ENCODE assay signal across 9 mouse cellular contexts in the genomic region with DNA sequence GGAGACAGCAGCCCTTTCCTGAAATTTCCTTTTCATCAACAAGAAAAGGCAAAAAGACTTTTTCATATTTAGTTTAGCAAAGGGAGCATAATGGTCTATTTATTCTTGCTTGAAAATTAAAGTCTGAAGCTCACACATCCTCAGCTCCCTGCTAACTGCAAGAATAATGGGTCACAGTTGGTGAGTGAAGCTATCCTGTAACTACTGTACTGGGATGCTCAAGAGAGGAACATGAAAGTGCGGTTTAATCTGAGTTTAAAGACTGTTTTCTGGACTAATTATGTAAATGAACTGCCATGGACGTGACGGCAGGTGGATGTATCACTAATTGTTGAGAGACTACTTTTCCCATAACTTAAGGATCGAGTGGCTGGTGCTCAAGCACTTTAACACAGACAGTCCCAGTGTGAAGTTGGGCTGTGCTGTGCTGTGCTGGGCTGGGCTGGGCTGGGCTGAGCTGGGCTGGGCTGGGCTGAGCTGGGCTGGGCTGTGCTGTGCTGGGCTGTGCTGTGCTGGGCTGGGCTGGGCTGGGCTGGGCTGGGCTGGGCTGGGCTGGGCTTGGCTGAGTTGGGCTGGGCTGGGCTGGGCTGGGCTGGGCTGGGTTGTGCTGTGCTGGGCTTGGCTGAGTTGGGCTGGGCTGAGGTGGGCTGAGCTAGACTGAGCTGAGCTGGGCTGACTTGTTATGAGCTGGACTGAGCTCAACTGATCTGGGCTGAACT.
A peak's percentile ranks its signal among the peaks of the same experiment; 100 is the strongest.
DNase-seq lines count a peak whose midpoint lies in the region; ATAC-seq and TF ChIP-seq lines count a peak whose summit lies in the region.
"Had no signal": no experiment of that assay in that cellular context is flagged by ENCODE, and none has a peak within 500 bp of the region (broad histone marks: within the 10 kb centered on the region; RNA-seq: fewer than 3 reads in every experiment).

No protein-coding gene starts in this region.

- peak; percentile 72 for ATAC-seq in lung, postnatal 0 days
- ATAC-seq in forebrain, embryonic 15.5 days (replicated peaks): peak; percentile 62
- peak; percentile 97 for ATAC-seq in liver, embryonic 12.5 days

- no peaks in the 10 kb centered on the region for H3K36me3 ChIP-seq in lung, postnatal 0 days (ENCODE audit: insufficient read depth, low read length)
- H3K36me3 ChIP-seq in forebrain, embryonic 15.5 days: no peaks in the 10 kb centered on the region
- H3K36me3 ChIP-seq in liver, embryonic 12.5 days: no peaks in the 10 kb centered on the region

- H3K4me2 ChIP-seq in lung, postnatal 0 days (replicated peaks; ENCODE audit: low read depth, low read length): no peak overlapping the region
- no peak overlapping the region for H3K4me2 ChIP-seq in forebrain, embryonic 15.5 days (replicated peaks)
- H3K4me2 ChIP-seq in liver, embryonic 12.5 days: peak overlapping the region; percentile 36

- DNase-seq in lung, postnatal 0 days (ENCODE audit: low spot score): peak; percentile 23
- no peak for DNase-seq in lung, postnatal 10 days
- peak; percentile 87 for DNase-seq in yolk sac, embryonic 10.5 days (ENCODE audit: low spot score)
- no peak for DNase-seq in gastrocnemius, postnatal 10 days
- no peak for DNase-seq in layer of hippocampus, adult 2 months (ENCODE audit: low spot score in 2 of 2)
- no peak for DNase-seq in MN1 (ENCODE audit: low spot score)

- no peak overlapping the region for H3K27ac ChIP-seq in lung, postnatal 0 days (ENCODE audit: low read length)
- H3K27ac ChIP-seq in forebrain, embryonic 15.5 days (replicated peaks): no peak overlapping the region
- H3K27ac ChIP-seq in liver, embryonic 12.5 days: no peak overlapping the region
- no peak overlapping the region for H3K27ac ChIP-seq in layer of hippocampus, adult 2 months

- H3K9me3 ChIP-seq in lung, postnatal 0 days (ENCODE audit: low read length): no peaks in the 10 kb centered on the region
- no peaks in the 10 kb centered on the region for H3K9me3 ChIP-seq in forebrain, embryonic 15.5 days
- no peaks in the 10 kb centered on the region for H3K9me3 ChIP-seq in liver, embryonic 12.5 days (replicated peaks)

- WGBS in lung, postnatal 0 days: 35% methylated on average over 4 of the region's 4 CpGs
- WGBS in forebrain, embryonic 15.5 days: 20% methylated on average over 4 of the region's 4 CpGs
- WGBS in liver, embryonic 12.5 days (ENCODE audit: insufficient replicate concordance): 50% methylated on average over 4 of the region's 4 CpGs

- no peaks in the 10 kb centered on the region for H3K4me1 ChIP-seq in lung, postnatal 0 days (ENCODE audit: insufficient read depth, low read depth, low read length)
- no peaks in the 10 kb centered on the region for H3K4me1 ChIP-seq in forebrain, embryonic 15.5 days
- H3K4me1 ChIP-seq in liver, embryonic 12.5 days: peaks cover 25% of the 10 kb centered on the region

- TF ChIP-seq CTCF in lung, postnatal 0 days (IDR thresholded peaks at IDR 0.05): no peak
- no peak for TF ChIP-seq CTCF in layer of hippocampus, adult 2 months (conservative IDR thresholded peaks at IDR 0.05)

- H3K9ac ChIP-seq in lung, postnatal 0 days (replicated peaks; ENCODE audit: low read depth): no peak overlapping the region
- no peak overlapping the region for H3K9ac ChIP-seq in forebrain, embryonic 15.5 days (replicated peaks)
- H3K9ac ChIP-seq in liver, embryonic 12.5 days: 0 out of 2 replicates have a peak overlapping the region, but pooled peaks have one; percentile 12

- no peak overlapping the region for H3K4me3 ChIP-seq in lung, postnatal 0 days (ENCODE audit: low read depth, low read length)
- no peak overlapping the region for H3K4me3 ChIP-seq in forebrain, embryonic 15.5 days
- H3K4me3 ChIP-seq in liver, embryonic 12.5 days: no peak overlapping the region
- no peak overlapping the region for H3K4me3 ChIP-seq in layer of hippocampus, adult 2 months
- H3K4me3 ChIP-seq: myocyte had no signal

- H3K27me3 ChIP-seq in lung, postnatal 0 days (replicated peaks; ENCODE audit: insufficient read depth, low read length): no peaks in the 10 kb centered on the region
- no peaks in the 10 kb centered on the region for H3K27me3 ChIP-seq in forebrain, embryonic 15.5 days
- H3K27me3 ChIP-seq in liver, embryonic 12.5 days (replicated peaks): no peaks in the 10 kb centered on the region

- TF ChIP-seq EP300 in lung, postnatal 0 days (IDR thresholded peaks at IDR 0.05): no peak

Comparison
In these comparisons a context has a peak if more than half of its experiments do, and no peak if none do; other contexts are left out.
1. DNase-seq: peak in lung, postnatal 0 days (single experiment) and yolk sac, embryonic 10.5 days (single experiment); none in lung, postnatal 10 days (single experiment), gastrocnemius, postnatal 10 days (single experiment), layer of hippocampus, adult 2 months (0 of 2) and MN1 (single experiment).
2. Peak in every context shown above with its lines, with median percentiles within 50 percentile points of each other: ATAC-seq.